Mouse (Mus musculus) intestine, embryonic 14.5 days (tissue): ENCODE measurements around the gene Slc35d3. TPM values are rescaled to one million over a fixed set of nuclear protein-coding genes. Genes with fewer than 3 reads are reported as not detected.

Experiments used
- ATAC-seq: fragments of 200-750 bp; cut with Nextera tagmentation; replicated peaks from 2 replicates; pipeline ENCODE4 v1.8.0; 2017; ENCODE audit warnings: low read depth, moderate number of reproducible peaks, moderate TSS enrichment, moderate library complexity; ENCODE audit not compliant: low FRiP score, low TSS enrichment
- DNase-seq: peaks from one replicate; pipeline ENCODE4 v3.0.0-alpha.2; 2018; ENCODE audit warnings: low spot score
- H3K27ac ChIP-seq: fragments of 300-500 bp; sonication (generic); 2 replicates; pipeline ENCODE4 v1.5.1; 2014; ENCODE audit warnings: low read depth, mild to moderate bottlenecking, control low read depth
- H3K27me3 ChIP-seq: fragments of 300-500 bp; sonication (generic); replicated peaks from 2 replicates; pipeline ENCODE4 v1.6.1; 2014; ENCODE audit warnings: low read length, control low read depth; ENCODE audit not compliant: control insufficient read depth, insufficient read depth
- H3K36me3 ChIP-seq: fragments of 300-500 bp; sonication (generic); 2 replicates; pipeline ENCODE4 v1.6.1; 2014; ENCODE audit warnings: low read length, control low read depth; ENCODE audit not compliant: control insufficient read depth, insufficient read depth
- H3K4me1 ChIP-seq: fragments of 300-500 bp; sonication (generic); replicated peaks from 2 replicates; pipeline ENCODE4 v1.6.1; 2014; ENCODE audit warnings: low read length, control low read depth, mixed read lengths; ENCODE audit not compliant: control insufficient read depth, insufficient read depth
- H3K4me2 ChIP-seq: fragments of 300-500 bp; sonication (generic); 2 replicates; pipeline ENCODE4 v1.6.1; 2014; ENCODE audit warnings: low read length
- H3K4me3 ChIP-seq: fragments of 300-500 bp; sonication (generic); 2 replicates; pipeline ENCODE4 v1.5.1; 2014; ENCODE audit warnings: low read depth, low read length, control low read depth, mixed read lengths
- H3K9ac ChIP-seq: fragments of 300-500 bp; sonication (generic); 2 replicates; pipeline ENCODE4 v1.6.1; 2014; ENCODE audit warnings: mild to moderate bottlenecking, low read length
- H3K9me3 ChIP-seq: fragments of 300-500 bp; sonication (generic); 2 replicates; pipeline ENCODE4 v1.6.1; 2016; ENCODE audit warnings: low read length, control low read depth; ENCODE audit not compliant: control insufficient read depth
- WGBS: fragments of 180-500 bp; shearing (Covaris S2); extraction: QIAGEN DNeasy Blood & Tissue Kit; methylation state at CpG from one replicate; pipeline ENCODE4 v1.1.7; 2014; 5-methylcytosine and 5-hydroxymethylcytosine counted together
- polyA plus RNA-seq: library from polyadenylated mRNA; unstranded; fragments of >200 nt; fragmentation: Nextera tagmentation; extraction: Ambion mirVana; gene quantifications from 2 replicates; pipeline ENCODE4 v1.2.1, GENCODE M21; 2014

Slc35d3 gene
- polyA plus RNA-seq, 1 experiment from 2014 or later = 0.65 TPM

- DNase-seq = no peak
- no peaks in the 10 kb centered on the region for H3K4me1 ChIP-seq
Measured at GRCm38 (mm10) chr10:19815371-19815770, 35.9 kb downstream of the Slc35d3 start.

GRCm38 (mm10) chr10:19811436-19812172 is 39.7 kb downstream of the Slc35d3 start:
- Histone ChIP-seq H3K4me1 (no peaks in the 10 kb centered on the region), H3K9ac (no peak overlapping the region), H3K36me3 (no peaks in the 10 kb centered on the region), H3K27ac (no peak overlapping the region), H3K27me3 (no peaks in the 10 kb centered on the region), H3K9me3 (no peaks in the 10 kb centered on the region), H3K4me3 (no peak overlapping the region), H3K4me2 (no peak overlapping the region)
- 57% methylated on average over 9 of the region's 9 CpGs for WGBS
- DNase-seq (no peak), ATAC-seq (no peak)

More at GRCm38 (mm10) chr10:19815371-19815770, 35.9 kb downstream of the Slc35d3 start:
- H3K4me2 ChIP-seq = no peak overlapping the region
- no peaks in the 10 kb centered on the region for H3K36me3 ChIP-seq
- H3K9me3 ChIP-seq = no peaks in the 10 kb centered on the region
- H3K27ac ChIP-seq = no peak overlapping the region
- no peaks in the 10 kb centered on the region for H3K27me3 ChIP-seq
- WGBS = 28% methylated on average over 8 of the region's 8 CpGs
- no peak for ATAC-seq
- no peak overlapping the region for H3K9ac ChIP-seq
- H3K4me3 ChIP-seq = no peak overlapping the region

- Histone ChIP-seq H3K4me3 (no peak overlapping the region), H3K27me3 (no peaks in the 10 kb centered on the region), H3K9me3 (no peaks in the 10 kb centered on the region), H3K4me2 (no peak overlapping the region), H3K9ac (no peak overlapping the region), H3K36me3 (no peaks in the 10 kb centered on the region), H3K27ac (no peak overlapping the region), H3K4me1 (no peaks in the 10 kb centered on the region)
- no peak for ATAC-seq
- DNase-seq = no peak
- WGBS = 91% methylated on average over 7 of the region's 7 CpGs
Measured at GRCm38 (mm10) chr10:19804763-19805162, 46.5 kb downstream of the Slc35d3 start.

- no peaks in the 10 kb centered on the region for H3K4me1 ChIP-seq
- no peak overlapping the region for H3K4me3 ChIP-seq
- no peak overlapping the region for H3K27ac ChIP-seq
- H3K9me3 ChIP-seq = no peaks in the 10 kb centered on the region
- ATAC-seq (no peak), DNase-seq (no peak)
- H3K4me2 ChIP-seq = no peak overlapping the region
- H3K27me3 ChIP-seq = no peaks in the 10 kb centered on the region
- 84% methylated on average over 7 of the region's 7 CpGs for whole genome bisulfite sequencing
- no peak overlapping the region for H3K9ac ChIP-seq
- no peaks in the 10 kb centered on the region for H3K36me3 ChIP-seq
Measured at GRCm38 (mm10) chr10:19802958-19803357, 48.3 kb downstream of the Slc35d3 start.

Other genes with a start within 250 kb of the Slc35d3 start
- not detected in 2 replicates for gene Il22ra2, start 229.5 kb downstream of the Slc35d3 start, polyA plus RNA-seq
- gene Il20ra, start 138.9 kb downstream of the Slc35d3 start, polyA plus RNA-seq = 0.20 and 0.24 TPM in 2 replicates
- gene Pex7, start 56.2 kb upstream of the Slc35d3 start, polyA plus RNA-seq = 41.1 and 41.3 TPM in 2 replicates
- 2.8 and 3.1 TPM in 2 replicates for gene Map3k5, start 83.0 kb upstream of the Slc35d3 start, polyA plus RNA-seq